Mouse (Mus musculus) MEL (cell line): ENCODE measurements around the gene Ccdc186.

Experiments
- CTCF ChIP-seq, 3 experiments: IDR thresholded peaks in 2 of 3; conservative IDR thresholded peaks in 1 of 3; 2 replicates each; pipeline ENCODE4 v1.5.1; 2011 to 2012; ENCODE audit warnings: low read length in 3 of 3, low read depth in 2 of 3, mild to moderate bottlenecking in 2 of 3, improper control_type of control experiment in 1 of 3, inconsistent platforms in 1 of 3, mixed read lengths in 1 of 3, moderate library complexity in 1 of 3; ENCODE audit not compliant: control insufficient read depth in 1 of 3, insufficient read depth in 1 of 3, poor library complexity in 1 of 3, severe bottlenecking in 1 of 3
- EP300 ChIP-seq, 2 experiments: IDR thresholded peaks; 2 replicates each; pipeline ENCODE4 v1.6.1; 2011; ENCODE audit warnings: improper control_type of control experiment in 2 of 2, low read length in 2 of 2, low read depth in 1 of 2, mild to moderate bottlenecking in 1 of 2
- POLR2A ChIP-seq, 2 experiments: IDR thresholded peaks; 2 replicates each; pipeline ENCODE4 v1.6.1; 2011 to 2012; ENCODE audit warnings: low read length in 2 of 2, mild to moderate bottlenecking in 2 of 2, control low read depth in 1 of 2, improper control_type of control experiment in 1 of 2, low read depth in 1 of 2, moderate library complexity in 1 of 2; ENCODE audit not compliant: control insufficient read depth in 1 of 2, insufficient read depth in 1 of 2, poor library complexity in 1 of 2
- RAD21 ChIP-seq: IDR thresholded peaks from 2 replicates; pipeline ENCODE4 v1.6.1; 2011; ENCODE audit warnings: mild to moderate bottlenecking, low read depth, low read length, improper control_type of control experiment

GRCm38 (mm10) chr19:56774408-56774962, 47.5 kb downstream of the Ccdc186 start:
- TF ChIP-seq RAD21 (no peak), EP300 (IDR thresholded peaks at IDR 0.05; ENCODE audit: low read depth in 1 of 2, low read length in 2 of 2) (no peak), POLR2A (IDR thresholded peaks at IDR 0.05; ENCODE audit: control insufficient read depth in 1 of 2, insufficient read depth in 1 of 2, low read depth in 1 of 2, low read length in 2 of 2, poor library complexity in 1 of 2) (no peak), CTCF (IDR thresholded peaks at IDR 0.05 in 2 of 3, conservative IDR thresholded peaks at IDR 0.05 in 1 of 3; ENCODE audit: control insufficient read depth in 1 of 3, insufficient read depth in 1 of 3, low read depth in 2 of 3, low read length in 3 of 3, poor library complexity in 1 of 3, severe bottlenecking in 1 of 3) (no peak)
